Mouse (Mus musculus) heart, postnatal 25 days (tissue): ENCODE data around the gene Minar1. TPM values are rescaled to one million over a fixed set of nuclear protein-coding genes. Genes with fewer than 3 reads are reported as not detected.

Experiments
- DNase-seq: peaks from one replicate; pipeline ENCODE4 v3.0.0; 2022; ENCODE audit warnings: low spot score
- intact Hi-C: fragments of 180-260 bp; cut with DNase I; formaldehyde crosslinking; loops from one replicate; pipeline ENCODE4 v1.15.1; 2025
- total RNA-seq, 2 experiments: library from RNA; stranded (reverse); gene quantifications; 2 replicates each; pipeline ENCODE4 v1.2.3; 2021

Gene Minar1
- total RNA-seq = under 1 TPM; 0.08 to 0.11 TPM

GRCm38 (mm10) chr9:89623006-89623760 lies at the start of gene Minar1:
Gene Minar1, minus strand, starts transcription at chr9:89623125.
- intact Hi-C loops = no loop called here
- DNase-seq = no peak

- peak; percentile 1 for DNase-seq
- intact Hi-C loops = loop anchor here (5.0 kb wide), 1 partner anchor 208 kb away; no protein-coding TSS in a partner anchor
These were observed 47.0 kb upstream of the Minar1 start for GRCm38 (mm10) chr9:89669878-89670277.

- DNase-seq = no peak
- intact Hi-C loops = no loop called here
These were observed 44.5 kb upstream of the Minar1 start for GRCm38 (mm10) chr9:89667306-89667942.

- DNase-seq = no peak
- intact Hi-C loops = no loop called here
These were observed 28.0 kb upstream of the Minar1 start for GRCm38 (mm10) chr9:89650913-89651312.

- DNase-seq = no peak
- intact Hi-C loops = no loop called here
These were observed 14.5 kb upstream of the Minar1 start for GRCm38 (mm10) chr9:89637453-89637852.

GRCm38 (mm10) chr9:89622296-89623005 lies 474 bp downstream of the Minar1 start:
- intact Hi-C loops = no loop called here
- no peak for DNase-seq

GRCm38 (mm10) chr9:89621750-89622149 lies 1.2 kb downstream of the Minar1 start:
- no peak for DNase-seq
- intact Hi-C loops = no loop called here

- intact Hi-C loops = no loop called here
- DNase-seq = no peak
These were observed 2.6 kb downstream of the Minar1 start for GRCm38 (mm10) chr9:89620347-89620746.

GRCm38 (mm10) chr9:89616946-89617345 lies 6.0 kb downstream of the Minar1 start:
- no peak for DNase-seq
- intact Hi-C loops = no loop called here

GRCm38 (mm10) chr9:89610592-89610991 lies 12.3 kb downstream of the Minar1 start:
- DNase-seq = no peak
- intact Hi-C loops = no loop called here

GRCm38 (mm10) chr9:89607321-89607720 lies 15.6 kb downstream of the Minar1 start:
- DNase-seq = no peak
- intact Hi-C loops = no loop called here

- no peak for DNase-seq
- intact Hi-C loops = no loop called here
These were observed 16.7 kb downstream of the Minar1 start for GRCm38 (mm10) chr9:89606256-89606655.

- intact Hi-C loops = no loop called here
- no peak for DNase-seq
These were observed 21.0 kb downstream of the Minar1 start for GRCm38 (mm10) chr9:89601891-89602290.

GRCm38 (mm10) chr9:89600677-89601076 lies 22.2 kb downstream of the Minar1 start:
- intact Hi-C loops = no loop called here
- no peak for DNase-seq

- intact Hi-C loops = no loop called here
- DNase-seq = no peak
These were observed 25.9 kb downstream of the Minar1 start for GRCm38 (mm10) chr9:89597071-89597470.

- intact Hi-C loops = no loop called here
- no peak for DNase-seq
These were observed 26.5 kb downstream of the Minar1 start for GRCm38 (mm10) chr9:89596392-89596791.

GRCm38 (mm10) chr9:89592391-89592790 lies 30.5 kb downstream of the Minar1 start:
- intact Hi-C loops = no loop called here
- no peak for DNase-seq

GRCm38 (mm10) chr9:89578422-89578821 lies 44.5 kb downstream of the Minar1 start:
- intact Hi-C loops = no loop called here
- no peak for DNase-seq

- intact Hi-C loops = no loop called here
- DNase-seq = no peak
These were observed 70.3 kb downstream of the Minar1 start for GRCm38 (mm10) chr9:89552663-89553062.
